Mouse (Mus musculus) megakaryocyte progenitor cell, adult 5-6 weeks (primary cell): ENCODE results near the gene Lck. TPM values are rescaled to one million over a fixed set of nuclear protein-coding genes. Genes with fewer than 3 reads are reported as not detected.

Source experiments
- ATAC-seq: replicated peaks from 2 replicates; pipeline ENCODE4 v1.8.0; 2016; ENCODE audit warnings: mild to moderate bottlenecking, moderate TSS enrichment, inconsistent platforms; ENCODE audit not compliant: poor library complexity
- total RNA-seq, 2 experiments: library from RNA; stranded (forward) in 1 of 2; stranded (reverse) in 1 of 2; fragments of 157-497, 149-512 nt in 1 of 2; fragments of 200-1000 nt in 1 of 2; gene quantifications; 2 replicates each; pipeline versions ENCODE4 v1.2.3 to v1.2.4; 2015 to 2017

The Lck gene
- total RNA-seq, 2 experiments from 2014 or later, result 2.7 to 3.5 TPM

DNA sequence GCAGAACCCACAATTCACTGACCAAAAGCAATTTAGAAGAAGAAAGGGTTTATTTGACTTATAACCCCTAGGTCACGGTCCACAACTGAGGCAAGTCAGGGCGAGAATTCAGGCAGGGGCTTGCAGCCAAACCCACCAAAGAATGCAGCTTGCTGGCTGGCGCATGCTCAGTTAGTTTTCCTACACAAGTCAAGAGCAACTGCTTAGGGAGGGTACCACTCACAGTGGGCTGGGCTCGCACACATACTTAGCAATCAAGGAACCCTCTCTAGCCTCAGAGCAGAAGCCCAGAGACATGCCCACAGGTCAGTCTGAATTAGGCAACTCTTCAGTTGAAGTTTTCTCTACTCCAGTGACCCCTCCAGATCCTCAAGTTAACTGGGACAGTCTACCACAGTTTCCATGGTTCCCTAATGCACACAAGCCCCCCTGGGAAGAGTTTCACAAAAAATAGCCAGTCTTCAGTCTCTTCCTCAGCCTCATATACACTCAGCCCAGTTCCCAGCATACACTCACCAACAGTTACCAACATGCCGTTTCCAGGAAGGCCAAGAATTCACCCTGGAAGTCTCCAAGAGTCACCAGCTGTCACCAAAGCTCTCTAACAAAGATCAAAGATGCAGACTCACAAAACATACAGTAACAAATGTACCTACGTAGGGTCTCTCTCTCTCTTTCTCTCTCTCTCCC lies 62.6 kb downstream of the Lck start:
- ATAC-seq, result no peak

DNA sequence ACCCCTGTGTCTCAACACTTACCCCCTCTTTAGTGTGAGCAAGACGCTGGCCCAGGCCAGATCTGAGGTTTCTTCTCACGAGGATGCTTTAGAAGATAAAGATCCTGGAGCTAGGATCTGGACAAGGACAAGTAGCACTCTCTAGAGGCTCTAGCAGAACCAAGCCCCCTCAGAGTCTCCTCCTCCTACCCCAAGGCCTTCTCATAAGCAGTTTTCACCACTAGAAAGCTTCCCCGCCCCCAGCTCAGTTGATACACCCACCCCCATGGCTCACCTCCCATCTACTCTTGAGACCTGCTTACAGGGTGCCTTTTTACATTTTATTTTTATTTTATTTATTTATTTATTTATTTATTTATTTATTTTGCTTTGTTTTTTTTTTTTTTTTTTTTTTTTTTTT lies 63.8 kb downstream of the Lck start:
- no peak for ATAC-seq

DNA sequence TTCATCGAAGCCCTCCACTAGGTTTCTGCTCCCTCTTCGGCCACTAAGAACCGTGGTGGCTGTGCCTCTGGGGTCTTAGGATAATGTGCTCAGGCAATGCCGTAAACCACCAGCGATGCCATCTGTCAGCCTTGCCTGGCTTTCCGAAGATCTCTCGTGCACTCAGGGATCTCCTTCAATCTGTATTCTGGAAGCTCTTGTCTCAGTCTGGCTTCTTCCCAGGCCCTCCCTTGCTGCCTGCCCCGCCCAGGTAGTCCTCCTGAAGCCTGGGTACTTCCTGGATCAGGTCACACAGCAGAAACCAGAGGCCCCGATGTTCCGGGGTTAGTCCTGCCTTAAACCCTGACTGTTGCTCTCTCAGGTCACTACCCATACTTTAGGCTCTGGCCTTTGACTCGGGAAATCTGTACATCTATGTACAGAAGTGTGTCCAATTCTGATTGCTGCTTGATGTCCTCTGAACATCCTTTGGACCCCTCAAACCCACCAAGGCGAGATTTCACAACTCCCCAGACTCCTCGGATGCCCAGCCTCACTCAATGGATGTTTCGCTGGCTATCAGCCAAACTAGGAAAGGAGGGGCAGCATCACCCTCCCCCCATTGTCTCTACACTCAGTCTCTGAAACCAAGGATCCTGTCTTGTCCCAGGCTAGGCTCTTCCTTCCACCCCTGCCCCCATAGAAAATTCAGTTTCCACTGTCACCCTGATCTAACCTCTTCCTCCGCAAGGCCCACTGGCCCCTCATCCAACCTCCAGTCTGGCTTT lies 64.4 kb downstream of the Lck start:
- ATAC-seq, result no peak

DNA sequence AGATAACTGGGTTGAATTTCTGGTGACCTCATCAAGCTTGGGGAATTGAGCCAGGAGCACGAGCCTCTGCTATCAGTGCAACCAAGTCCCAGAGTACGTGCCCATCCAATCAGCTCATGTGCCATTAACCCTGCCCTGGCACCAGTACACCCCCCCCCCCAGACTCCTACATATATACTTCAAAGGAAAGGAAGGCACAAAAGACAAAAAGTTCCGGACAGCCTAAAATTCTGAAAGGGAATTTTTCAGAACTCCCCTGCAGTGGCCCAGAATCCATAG lies 65.3 kb downstream of the Lck start:
- 0 out of 2 replicates have a peak, but pooled peaks have one; percentile 26 for ATAC-seq

DNA sequence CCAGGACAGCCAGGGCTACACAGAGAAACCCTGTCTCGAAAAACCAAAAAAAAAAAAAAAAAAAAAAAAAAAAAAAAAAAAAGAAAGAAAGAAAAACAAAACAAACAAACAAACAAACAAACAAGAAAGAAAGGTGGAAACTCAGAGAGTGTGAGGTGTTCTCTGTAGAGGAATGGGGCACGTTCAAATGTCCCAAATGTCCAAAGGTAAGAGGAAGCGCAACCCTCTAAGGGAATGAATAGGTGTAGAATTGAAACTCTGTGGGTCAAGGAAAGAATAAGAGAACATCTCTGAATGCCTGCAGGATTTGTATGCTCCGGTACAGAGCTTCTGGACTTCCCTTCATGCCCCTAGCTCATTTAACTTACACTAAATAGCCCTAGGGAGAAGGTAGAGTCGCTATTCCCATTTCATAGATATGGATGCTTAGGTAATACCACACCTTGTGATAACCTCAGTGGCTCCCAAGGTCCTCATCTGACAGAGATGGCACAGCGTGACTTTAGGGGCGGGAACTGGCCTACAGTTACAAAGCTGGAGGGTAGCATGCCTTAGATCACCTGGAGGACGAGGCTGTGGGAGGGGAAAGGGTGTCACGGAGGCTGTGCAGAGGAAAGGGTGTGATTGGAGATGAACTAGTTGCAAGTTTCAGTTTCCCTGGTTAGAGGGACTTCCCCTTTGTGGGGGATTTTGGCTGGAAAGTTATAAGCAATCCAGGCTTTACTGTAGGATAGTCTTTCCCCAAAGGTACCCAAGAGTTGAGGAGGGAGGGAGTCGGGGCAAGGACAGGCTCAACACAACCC lies 65.8 kb downstream of the Lck start:
- peak; percentile 40 for ATAC-seq

DNA sequence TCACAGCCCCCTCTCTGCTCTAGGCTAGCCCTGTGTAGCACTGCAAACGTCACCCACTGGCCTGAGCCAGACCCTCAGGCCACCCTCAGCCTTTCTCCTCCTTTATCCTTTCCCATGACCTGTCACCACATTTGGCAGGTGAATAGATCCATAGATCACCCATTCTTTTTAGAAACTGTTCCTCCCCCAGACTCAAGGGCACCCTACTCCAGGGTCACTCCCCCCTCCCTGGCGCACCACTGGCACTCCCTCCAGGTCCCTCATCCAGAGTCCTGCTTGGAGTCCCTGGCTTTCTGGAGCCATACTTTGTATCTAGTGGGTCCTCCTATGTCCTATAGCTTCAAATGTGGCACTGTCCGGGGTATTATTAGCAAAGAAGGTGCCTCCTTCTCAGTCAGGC lies 67.9 kb downstream of the Lck start:
- ATAC-seq, result no peak

DNA sequence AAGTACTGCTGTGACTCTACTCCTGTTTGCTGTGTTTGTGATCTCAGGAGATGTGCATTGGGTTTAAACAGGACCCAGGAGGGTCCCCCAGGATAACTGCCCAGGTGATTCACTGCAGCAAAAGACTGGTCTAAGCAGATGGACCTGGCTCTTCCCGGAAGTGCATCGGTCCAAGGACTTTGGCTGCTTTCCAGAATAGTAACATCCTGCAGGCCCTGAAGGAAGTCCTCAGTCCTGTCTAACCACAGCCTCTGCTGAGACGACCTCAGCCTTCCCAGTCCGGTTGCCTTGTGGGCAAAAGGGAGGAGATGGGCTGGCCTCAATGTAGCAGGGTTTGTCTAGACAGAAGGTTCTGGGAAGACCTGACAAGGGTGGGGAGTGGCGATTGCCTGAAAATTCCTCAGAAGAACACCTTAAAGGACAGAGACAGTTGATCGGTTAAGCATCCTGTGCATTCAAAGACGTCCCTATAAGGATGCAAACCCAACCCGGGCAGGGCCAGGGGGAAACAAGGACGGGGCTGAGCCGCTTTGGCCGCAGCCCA lies 70.5 kb downstream of the Lck start:
- ATAC-seq, result no peak

DNA sequence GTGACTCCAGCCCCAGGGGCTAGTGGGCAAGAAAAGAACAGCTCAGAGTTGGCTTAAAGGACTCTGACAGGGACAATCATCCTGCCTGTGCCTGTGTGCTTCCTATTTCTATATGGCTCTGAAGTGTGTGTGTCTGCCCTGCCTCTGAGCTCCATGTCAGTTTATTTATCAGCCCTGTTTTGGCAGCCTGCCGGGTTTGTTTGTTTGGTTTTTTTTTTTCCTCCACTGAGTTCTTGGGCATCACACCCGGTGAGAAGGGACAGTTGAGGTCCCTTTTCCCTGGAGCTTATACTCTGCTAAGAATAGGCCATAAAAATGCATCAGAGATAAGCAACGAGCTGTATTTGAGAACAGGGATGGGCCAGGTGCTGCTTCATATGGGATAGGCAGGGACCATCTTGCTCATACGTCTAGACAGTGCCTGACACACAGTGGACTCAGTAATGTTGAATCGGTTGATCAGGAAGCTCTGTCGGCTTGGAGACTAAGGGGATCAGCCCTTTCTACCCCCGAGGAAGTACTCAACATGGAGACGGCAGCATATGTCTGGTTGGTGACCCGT lies 71.0 kb downstream of the Lck start:
- no peak for ATAC-seq

DNA sequence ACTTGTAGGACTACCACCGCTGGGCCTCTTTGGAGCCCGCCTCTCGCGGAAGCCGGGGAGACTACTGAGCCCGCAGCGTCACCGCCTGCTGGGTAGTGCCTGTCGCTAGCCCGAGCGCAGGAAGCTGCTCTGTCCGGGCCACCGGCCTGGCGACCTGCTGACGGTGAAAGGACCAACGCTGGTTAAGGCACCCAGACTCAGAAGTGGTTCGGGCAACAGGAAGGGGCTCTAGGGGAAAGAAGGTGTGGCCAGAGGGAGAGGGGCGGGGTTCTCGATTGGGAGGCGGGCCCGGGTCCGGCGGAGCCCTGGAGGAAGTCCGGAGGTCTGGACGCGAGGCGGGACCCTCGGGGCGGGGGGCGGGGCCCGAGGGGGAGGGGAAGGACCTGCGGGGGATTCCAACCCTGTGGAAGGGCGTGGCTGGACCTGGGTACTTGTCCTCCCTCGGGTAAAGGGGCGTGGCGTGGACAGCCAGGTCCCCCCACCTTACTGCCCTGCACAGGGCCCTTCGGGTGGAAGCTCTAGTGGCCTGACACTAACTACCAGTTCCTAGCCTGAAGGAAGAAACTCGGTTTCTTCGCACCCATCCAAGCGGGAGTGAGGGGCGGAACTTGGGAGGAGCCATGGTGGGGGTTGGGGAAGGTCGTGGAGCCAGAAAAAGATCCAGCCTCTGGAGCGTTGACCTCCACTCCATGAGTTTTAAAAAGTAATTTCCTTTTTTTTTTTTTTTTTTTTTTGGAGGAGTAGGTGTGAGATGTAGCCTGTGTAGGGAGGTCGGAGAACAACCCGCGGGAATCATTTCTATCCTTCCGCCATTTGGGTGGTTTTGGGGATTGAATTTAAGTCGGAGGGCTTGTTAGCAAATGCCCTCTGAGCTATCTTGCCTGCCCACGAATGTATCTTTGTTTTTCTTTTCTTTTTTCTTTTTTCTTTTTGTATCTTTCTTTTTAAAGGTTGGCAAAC lies 72.6 kb downstream of the Lck start:
- peak; percentile 68 for ATAC-seq

DNA sequence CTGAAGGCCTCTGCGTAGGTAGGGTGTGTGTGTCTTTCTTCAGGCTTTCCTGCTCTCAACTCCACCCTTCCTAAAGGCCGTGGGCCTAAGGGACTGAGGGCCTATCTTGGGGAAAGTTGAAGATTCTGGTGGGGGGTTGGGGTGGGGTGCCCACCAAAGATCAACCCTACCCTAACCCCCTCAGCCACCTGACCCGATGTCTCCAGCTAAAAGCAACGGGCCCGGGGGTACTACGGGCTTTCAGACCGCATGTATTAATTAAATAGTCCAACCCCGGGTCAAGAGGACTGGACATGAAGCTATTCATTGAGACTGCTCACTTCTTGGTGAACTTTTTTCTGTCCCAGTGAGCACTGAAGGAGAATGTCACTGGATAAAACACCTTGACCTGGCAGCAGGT lies 73.4 kb downstream of the Lck start:
- no peak for ATAC-seq

DNA sequence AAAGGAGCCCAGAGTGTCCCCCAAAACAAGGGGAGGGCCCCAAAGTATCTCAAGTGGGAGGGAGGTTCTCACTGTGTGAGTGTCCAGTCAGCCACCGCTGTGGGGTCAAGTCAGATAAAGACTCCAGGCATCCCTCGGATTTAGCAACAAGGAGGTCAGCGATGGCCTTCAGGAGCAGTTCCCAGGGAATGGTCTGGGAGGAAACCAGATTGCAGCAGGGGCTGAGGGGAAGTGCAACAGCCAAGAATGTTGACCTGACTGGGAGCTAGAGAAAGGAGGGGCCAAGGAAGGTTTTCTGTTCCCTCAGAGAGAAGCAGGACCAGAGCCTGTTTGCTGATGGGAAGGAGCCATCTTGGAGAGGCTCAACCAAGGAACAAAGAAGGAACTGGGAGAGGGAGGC lies 74.5 kb downstream of the Lck start:
- ATAC-seq, result no peak

Other genes starting within 250 kb of the Lck start
- gene Rbbp4, start 238.3 kb downstream of the Lck start, total RNA-seq (2015), result 233 and 259 TPM in 2 replicates
- 122 and 137 TPM in 2 replicates for gene Rbbp4, start 238.3 kb downstream of the Lck start, total RNA-seq (2017)
- 81.4 and 89.6 TPM in 2 replicates for gene Zbtb8os, start 237.9 kb downstream of the Lck start, total RNA-seq (2015)
- gene Zbtb8os, start 237.9 kb downstream of the Lck start, total RNA-seq (2017), result 94.6 and 102 TPM in 2 replicates
- 2.1 and 2.6 TPM in 2 replicates for gene Zbtb8a, start 195.5 kb downstream of the Lck start, total RNA-seq (2015)
- 5.4 and 7.3 TPM in 2 replicates for gene Zbtb8a, start 195.5 kb downstream of the Lck start, total RNA-seq (2017)
- not detected in 2 replicates for gene Zbtb8b, start 132.8 kb downstream of the Lck start, total RNA-seq (2015)
- gene Zbtb8b, start 132.8 kb downstream of the Lck start, total RNA-seq (2017), result not detected in 2 replicates
- 14.4 and 14.6 TPM in 2 replicates for gene Bsdc1, start 112.1 kb downstream of the Lck start, total RNA-seq (2015)
- 23.1 and 24.8 TPM in 2 replicates for gene Bsdc1, start 112.1 kb downstream of the Lck start, total RNA-seq (2017)
- gene Tssk3, start 82.6 kb downstream of the Lck start, total RNA-seq (2015), result not detected in 2 replicates
- not detected in 2 replicates for gene Tssk3, start 82.6 kb downstream of the Lck start, total RNA-seq (2017)
- not detected in 2 replicates for gene Fam229a, start 82.5 kb downstream of the Lck start, total RNA-seq (2015)
- gene Fam229a, start 82.5 kb downstream of the Lck start, total RNA-seq (2017), result not detected in 2 replicates
- 56.8 and 62.3 TPM in 2 replicates for gene Marcksl1, start 60.1 kb downstream of the Lck start, total RNA-seq (2015)
- 37.5 and 43.9 TPM in 2 replicates for gene Marcksl1, start 60.1 kb downstream of the Lck start, total RNA-seq (2017)
- 114 and 119 TPM in 2 replicates for gene Hdac1, start 30.9 kb downstream of the Lck start, total RNA-seq (2015)
- 58.5 and 79.7 TPM in 2 replicates for gene Hdac1, start 30.9 kb downstream of the Lck start, total RNA-seq (2017)
- not detected in 2 replicates for gene Fam167b, start 4.9 kb upstream of the Lck start, total RNA-seq (2015)
- gene Fam167b, start 4.9 kb upstream of the Lck start, total RNA-seq (2017), result not detected in 2 replicates
- gene Eif3i, start 27.0 kb upstream of the Lck start, total RNA-seq (2015), result 405 and 434 TPM in 2 replicates
- 298 and 336 TPM in 2 replicates for gene Eif3i, start 27.0 kb upstream of the Lck start, total RNA-seq (2017)
- 97.2 and 104 TPM in 2 replicates for gene Tmem234, start 27.0 kb upstream of the Lck start, total RNA-seq (2015)
- gene Tmem234, start 27.0 kb upstream of the Lck start, total RNA-seq (2017), result 100 and 123 TPM in 2 replicates
- gene Dcdc2b, start 40.6 kb upstream of the Lck start, total RNA-seq (2015), result 1.3 TPM in 1 of 2 replicates, not detected in the other
- 0.81 TPM in 1 of 2 replicates, not detected in the other for gene Dcdc2b, start 40.6 kb upstream of the Lck start, total RNA-seq (2017)
- 11.3 and 17.5 TPM in 2 replicates for gene Iqcc, start 45.5 kb upstream of the Lck start, total RNA-seq (2015)
- 16.8 and 17.9 TPM in 2 replicates for gene Iqcc, start 45.5 kb upstream of the Lck start, total RNA-seq (2017)
- 43.6 and 55.5 TPM in 2 replicates for gene Ccdc28b, start 50.3 kb upstream of the Lck start, total RNA-seq (2015)
- gene Ccdc28b, start 50.3 kb upstream of the Lck start, total RNA-seq (2017), result 53.6 and 57.7 TPM in 2 replicates
- 29.9 and 34.6 TPM in 2 replicates for gene Txlna, start 67.4 kb upstream of the Lck start, total RNA-seq (2015)
- gene Txlna, start 67.4 kb upstream of the Lck start, total RNA-seq (2017), result 115 and 143 TPM in 2 replicates
- gene Kpna6, start 99.1 kb upstream of the Lck start, total RNA-seq (2015), result 23.4 and 30.0 TPM in 2 replicates
- 20.4 and 20.9 TPM in 2 replicates for gene Kpna6, start 99.1 kb upstream of the Lck start, total RNA-seq (2017)
- 23.5 and 26.4 TPM in 2 replicates for gene Tmem39b, start 123.2 kb upstream of the Lck start, total RNA-seq (2015)
- 3.0 and 7.3 TPM in 2 replicates for gene Tmem39b, start 123.2 kb upstream of the Lck start, total RNA-seq (2017)
- gene Khdrbs1, start 168.7 kb upstream of the Lck start, total RNA-seq (2015), result 104 and 118 TPM in 2 replicates
- 87.7 and 97.3 TPM in 2 replicates for gene Khdrbs1, start 168.7 kb upstream of the Lck start, total RNA-seq (2017)
- gene Ptp4a2, start 237.6 kb upstream of the Lck start, total RNA-seq (2015), result 310 and 335 TPM in 2 replicates
- 303 and 393 TPM in 2 replicates for gene Ptp4a2, start 237.6 kb upstream of the Lck start, total RNA-seq (2017)